Mouse (Mus musculus): ENCODE data around the gene Arhgef11.

The Arhgef11 gene

GRCm38 (mm10) chr3:87761408-87762375 lies 144.3 kb downstream of the Arhgef11 start:
- DNase-seq (ENCODE audit: low spot score) = no peak

GRCm38 (mm10) chr3:87763202-87763601 lies 145.8 kb downstream of the Arhgef11 start:
- no peak for DNase-seq (ENCODE audit: low spot score)

- DNase-seq (ENCODE audit: low spot score) = no peak
Measured at GRCm38 (mm10) chr3:87763683-87764289, 146.4 kb downstream of the Arhgef11 start.

- no peak for DNase-seq (ENCODE audit: low spot score)
Measured at GRCm38 (mm10) chr3:87764506-87764905, 147.1 kb downstream of the Arhgef11 start.

GRCm38 (mm10) chr3:87765091-87765490 lies 147.7 kb downstream of the Arhgef11 start:
- peak; percentile 21 for DNase-seq (ENCODE audit: low spot score)

GRCm38 (mm10) chr3:87765631-87766283 lies 148.4 kb downstream of the Arhgef11 start:
- DNase-seq (ENCODE audit: low spot score) = no peak

- DNase-seq (ENCODE audit: low spot score) = no peak
Measured at GRCm38 (mm10) chr3:87766284-87766667, 148.9 kb downstream of the Arhgef11 start.

- no peak for DNase-seq (ENCODE audit: low spot score)
Measured at GRCm38 (mm10) chr3:87767764-87768163, 150.4 kb downstream of the Arhgef11 start.

- DNase-seq (ENCODE audit: low spot score) = no peak
Measured at GRCm38 (mm10) chr3:87768431-87768830, 151.1 kb downstream of the Arhgef11 start.

- peak; percentile 81 for DNase-seq (ENCODE audit: low spot score)
Measured at GRCm38 (mm10) chr3:87768844-87769243, 151.5 kb downstream of the Arhgef11 start.

GRCm38 (mm10) chr3:87769506-87769905 lies 152.1 kb downstream of the Arhgef11 start:
- no peak for DNase-seq (ENCODE audit: low spot score)

- peak; percentile 88 for DNase-seq (ENCODE audit: low spot score)
Measured at GRCm38 (mm10) chr3:87770280-87770679, 152.9 kb downstream of the Arhgef11 start.

GRCm38 (mm10) chr3:87771088-87771487 lies 153.7 kb downstream of the Arhgef11 start:
- DNase-seq (ENCODE audit: low spot score) = no peak

- no peak for DNase-seq (ENCODE audit: low spot score)
Measured at GRCm38 (mm10) chr3:87778283-87778682, 160.9 kb downstream of the Arhgef11 start.

- no peak for DNase-seq (ENCODE audit: low spot score)
Measured at GRCm38 (mm10) chr3:87779086-87779485, 161.7 kb downstream of the Arhgef11 start.

GRCm38 (mm10) chr3:87783282-87784023 lies 166.1 kb downstream of the Arhgef11 start:
- no peak for DNase-seq (ENCODE audit: low spot score)

GRCm38 (mm10) chr3:87785156-87785555 lies 167.8 kb downstream of the Arhgef11 start:
- no peak for DNase-seq (ENCODE audit: low spot score)

- no peak for DNase-seq (ENCODE audit: low spot score)
Measured at GRCm38 (mm10) chr3:87785626-87786214, 168.4 kb downstream of the Arhgef11 start.

All from retina, embryonic 14.5 days (tissue).